Mouse (Mus musculus): ENCODE results near the gene Mtch1. TPM values are rescaled to one million over a fixed set of nuclear protein-coding genes. Genes with fewer than 3 reads are reported as not detected.

Gene Mtch1
- polyA plus RNA-seq, 1 experiment, result 586 TPM

GRCm38 (mm10) chr17:29348996-29349395 lies 1.3 kb upstream of the Mtch1 start:
- Histone ChIP-seq H3K4me3 (ENCODE audit: insufficient read depth, low read length) (no peak overlapping the region), H3K4me1 (ENCODE audit: control insufficient read depth, insufficient read depth, low read length) (peaks cover 2% of the 10 kb centered on the region; the same call in 1 of the 2 replicates), H3K27ac (ENCODE audit: insufficient read depth, low read length) (no peak overlapping the region)
- no peak for TF ChIP-seq CTCF (IDR thresholded peaks at IDR 0.05; ENCODE audit: extremely low read depth, insufficient read depth, low read length)
- no peak for TF ChIP-seq POLR2A (IDR thresholded peaks at IDR 0.05; ENCODE audit: extremely low read depth, insufficient read depth, low read length)

- H3K4me3 ChIP-seq (ENCODE audit: insufficient read depth, low read length), result peak overlapping the region; percentile 93
- peak overlapping the region; percentile 88 for H3K27ac ChIP-seq (ENCODE audit: insufficient read depth, low read length)
- peaks cover 4% of the 10 kb centered on the region; the same call in 1 of the 2 replicates for H3K4me1 ChIP-seq (ENCODE audit: control insufficient read depth, insufficient read depth, low read length)
- TF ChIP-seq POLR2A (IDR thresholded peaks at IDR 0.05; ENCODE audit: extremely low read depth, insufficient read depth, low read length) (no peak), CTCF (IDR thresholded peaks at IDR 0.05; ENCODE audit: extremely low read depth, insufficient read depth, low read length) (no peak)
Measured at GRCm38 (mm10) chr17:29347126-29347644, 549 bp downstream of the Mtch1 start.

GRCm38 (mm10) chr17:29346496-29347125 lies 1.1 kb downstream of the Mtch1 start:
- Histone ChIP-seq H3K27ac (ENCODE audit: insufficient read depth, low read length) (peak overlapping the region; percentile 88), H3K4me3 (ENCODE audit: insufficient read depth, low read length) (peak overlapping the region; percentile 93), H3K4me1 (ENCODE audit: control insufficient read depth, insufficient read depth, low read length) (peaks cover 6% of the 10 kb centered on the region; the same call in 1 of the 2 replicates)
- TF ChIP-seq CTCF (IDR thresholded peaks at IDR 0.05; ENCODE audit: extremely low read depth, insufficient read depth, low read length), result no peak
- 0 out of 2 replicates have a peak, but pooled peaks have one; percentile 38 for TF ChIP-seq POLR2A (IDR thresholded peaks at IDR 0.05; ENCODE audit: extremely low read depth, insufficient read depth, low read length)

- Histone ChIP-seq H3K4me1 (ENCODE audit: control insufficient read depth, insufficient read depth, low read length) (peaks cover 6% of the 10 kb centered on the region; the same call in 1 of the 2 replicates), H3K4me3 (ENCODE audit: insufficient read depth, low read length) (peak overlapping the region; percentile 93; the same call in 1 of the 2 replicates), H3K27ac (ENCODE audit: insufficient read depth, low read length) (no peak overlapping the region)
- TF ChIP-seq POLR2A (IDR thresholded peaks at IDR 0.05; ENCODE audit: extremely low read depth, insufficient read depth, low read length), result no peak
- no peak for TF ChIP-seq CTCF (IDR thresholded peaks at IDR 0.05; ENCODE audit: extremely low read depth, insufficient read depth, low read length)
Measured at GRCm38 (mm10) chr17:29345272-29345671, 2.5 kb downstream of the Mtch1 start.

GRCm38 (mm10) chr17:29343241-29343640 lies 4.5 kb downstream of the Mtch1 start:
- Histone ChIP-seq H3K4me3 (ENCODE audit: insufficient read depth, low read length) (no peak overlapping the region), H3K4me1 (ENCODE audit: control insufficient read depth, insufficient read depth, low read length) (peaks cover 9% of the 10 kb centered on the region), H3K27ac (ENCODE audit: insufficient read depth, low read length) (no peak overlapping the region)
- TF ChIP-seq CTCF (IDR thresholded peaks at IDR 0.05; ENCODE audit: extremely low read depth, insufficient read depth, low read length) (no peak), POLR2A (IDR thresholded peaks at IDR 0.05; ENCODE audit: extremely low read depth, insufficient read depth, low read length) (no peak)

GRCm38 (mm10) chr17:29342010-29342910 lies 5.5 kb downstream of the Mtch1 start:
- H3K4me3 ChIP-seq (ENCODE audit: insufficient read depth, low read length), result no peak overlapping the region
- peaks cover 9% of the 10 kb centered on the region for H3K4me1 ChIP-seq (ENCODE audit: control insufficient read depth, insufficient read depth, low read length)
- no peak for TF ChIP-seq POLR2A (IDR thresholded peaks at IDR 0.05; ENCODE audit: extremely low read depth, insufficient read depth, low read length)
- TF ChIP-seq CTCF (IDR thresholded peaks at IDR 0.05; ENCODE audit: extremely low read depth, insufficient read depth, low read length), result no peak
- peak overlapping the region; percentile 12; the same call in 1 of the 2 replicates for H3K27ac ChIP-seq (ENCODE audit: insufficient read depth, low read length)

- peak; percentile 14; the same call in 1 of the 2 replicates for TF ChIP-seq CTCF (IDR thresholded peaks at IDR 0.05; ENCODE audit: extremely low read depth, insufficient read depth, low read length)
- no peak for TF ChIP-seq POLR2A (IDR thresholded peaks at IDR 0.05; ENCODE audit: extremely low read depth, insufficient read depth, low read length)
Measured at GRCm38 (mm10) chr17:29341591-29342003, 6.1 kb downstream of the Mtch1 start.

GRCm38 (mm10) chr17:29340406-29341261 lies 7.1 kb downstream of the Mtch1 start:
- Histone ChIP-seq H3K4me3 (ENCODE audit: insufficient read depth, low read length) (no peak overlapping the region), H3K27ac (ENCODE audit: insufficient read depth, low read length) (no peak overlapping the region), H3K4me1 (ENCODE audit: control insufficient read depth, insufficient read depth, low read length) (peaks cover 9% of the 10 kb centered on the region)
- TF ChIP-seq POLR2A (IDR thresholded peaks at IDR 0.05; ENCODE audit: extremely low read depth, insufficient read depth, low read length) (no peak), CTCF (IDR thresholded peaks at IDR 0.05; ENCODE audit: extremely low read depth, insufficient read depth, low read length) (no peak)

More at GRCm38 (mm10) chr17:29341591-29342003, 6.1 kb downstream of the Mtch1 start:
- Histone ChIP-seq H3K27ac (ENCODE audit: insufficient read depth, low read length) (peak overlapping the region; percentile 9; the same call in 1 of the 2 replicates), H3K4me1 (ENCODE audit: control insufficient read depth, insufficient read depth, low read length) (peaks cover 9% of the 10 kb centered on the region), H3K4me3 (ENCODE audit: insufficient read depth, low read length) (no peak overlapping the region)

All from cortical plate, adult 2 months (tissue).